Mouse (Mus musculus): ENCODE measurements around the gene Hoxd12.

- no peak for TF ChIP-seq CTCF (IDR thresholded peaks at IDR 0.05; ENCODE audit: low read depth, low read length)
- no peak for TF ChIP-seq GATA1 (IDR thresholded peaks at IDR 0.05; ENCODE audit: borderline replicate concordance, low read length)
- TF ChIP-seq POLR2AphosphoS5 (IDR thresholded peaks at IDR 0.05; ENCODE audit: insufficient replicate concordance, low read depth, low read length), result no peak
- no peak for TF ChIP-seq TAL1 (conservative IDR thresholded peaks at IDR 0.05; ENCODE audit: low read depth, low read length)
These were observed 7.0 kb downstream of the Hoxd12 start for GRCm38 (mm10) chr2:74681594-74682531.
